Mouse (Mus musculus): ENCODE data around the gene Cers6.

Cers6 gene

DNA sequence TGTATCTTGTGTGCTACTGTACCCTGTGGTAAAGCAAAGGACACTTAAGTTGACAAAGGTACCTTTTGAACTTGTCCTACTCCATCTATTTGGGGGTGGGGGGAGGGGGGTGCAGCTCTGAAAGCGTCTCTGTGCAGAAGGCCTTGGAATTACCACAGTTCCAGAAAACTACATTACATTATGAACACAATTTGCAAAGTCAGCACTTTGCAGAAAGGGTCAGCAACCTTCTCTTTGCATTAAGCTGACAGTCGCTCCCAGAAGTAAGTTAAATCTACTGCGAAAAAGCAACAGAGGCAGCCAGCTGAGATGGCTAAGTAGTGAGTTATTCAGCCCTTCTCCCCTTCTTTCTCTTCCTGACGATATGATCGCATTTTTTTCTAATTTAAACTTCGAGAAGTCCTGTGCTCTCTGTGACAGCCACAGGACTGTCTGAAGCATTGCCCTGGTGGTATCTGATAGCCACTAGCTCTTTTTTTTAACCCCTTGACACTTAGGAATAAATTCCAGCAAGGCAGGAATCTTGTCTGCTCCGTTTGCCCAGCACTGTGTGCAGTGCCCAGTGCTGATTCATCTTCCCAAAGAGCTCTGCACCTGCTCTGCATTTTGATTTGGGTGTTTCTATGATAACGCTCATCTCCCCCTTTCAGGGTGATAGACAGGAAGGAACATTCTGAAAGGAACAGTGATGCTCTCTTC, 221.4 kb downstream of the Cers6 start:
- DNase-seq = no peak

DNA sequence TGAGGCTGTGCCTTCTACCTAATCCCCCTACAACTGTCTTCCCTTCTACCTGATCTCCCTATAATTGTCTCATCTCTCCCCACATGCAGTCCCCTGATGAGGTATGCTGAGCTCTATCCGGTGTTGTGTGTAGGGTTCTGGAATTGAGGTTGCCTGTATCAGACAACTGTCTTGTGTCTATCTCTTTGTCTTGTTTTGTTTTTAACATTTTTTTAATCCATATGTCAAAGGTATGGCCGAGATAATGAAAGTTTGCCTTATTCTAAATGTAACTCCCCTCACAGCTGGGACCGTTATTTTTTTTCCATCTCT, 221.9 kb downstream of the Cers6 start:
- DNase-seq = no peak

DNA sequence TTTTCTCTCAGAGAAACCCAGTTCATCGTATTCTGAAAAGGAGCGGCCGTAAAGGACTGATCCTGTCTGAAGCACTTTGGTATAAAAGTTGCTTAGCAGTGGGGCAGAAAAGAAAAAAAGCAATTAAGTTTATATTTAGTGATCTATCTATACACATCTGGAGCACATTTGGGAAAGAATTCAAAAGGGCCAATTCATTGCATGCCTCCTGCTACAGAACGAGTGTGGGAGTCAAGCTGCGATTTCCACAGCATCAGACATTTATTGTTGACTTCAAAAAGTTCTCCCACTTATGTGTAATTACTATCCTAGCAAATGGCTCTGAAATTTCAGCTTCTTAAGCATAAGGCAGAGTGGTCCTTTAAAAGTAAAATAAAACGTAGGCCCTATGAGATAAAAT, 223.2 kb downstream of the Cers6 start:
- DNase-seq = peak; percentile 28

DNA sequence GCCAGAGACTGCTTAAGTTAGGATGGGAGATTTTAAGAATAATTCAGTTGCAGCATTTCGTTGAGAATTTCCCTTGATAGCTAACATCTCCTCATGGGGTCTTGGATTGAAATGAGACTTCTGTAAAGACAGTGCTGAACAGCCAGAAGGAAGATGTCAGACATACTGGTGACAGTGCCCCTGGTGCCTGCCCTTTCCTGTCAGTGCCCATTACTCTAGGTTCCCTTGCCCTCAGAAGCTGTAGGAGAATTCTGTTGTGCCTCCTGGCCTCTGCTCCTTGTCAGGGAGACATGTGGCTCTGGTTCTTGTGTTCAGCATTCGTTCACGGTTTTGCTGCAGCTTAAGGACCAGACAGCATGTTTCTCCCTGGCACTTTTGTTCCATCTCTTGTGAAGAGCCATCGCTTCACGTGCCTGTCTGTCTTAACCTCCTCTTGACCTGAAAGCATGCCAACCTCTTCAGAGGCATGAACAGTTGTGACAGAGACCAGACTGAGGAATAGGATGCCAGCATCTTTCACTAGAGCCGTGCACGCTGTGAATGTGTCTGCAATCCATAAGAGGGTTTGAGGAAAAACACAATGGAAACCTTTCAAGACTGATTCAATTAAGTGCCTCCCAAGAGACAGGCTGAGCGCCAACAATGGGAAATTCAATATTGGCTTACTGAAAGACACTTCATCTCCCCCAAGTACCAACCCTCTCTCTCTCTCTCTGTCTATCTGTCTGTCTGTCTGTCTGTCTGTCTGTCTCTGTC, 225.4 kb downstream of the Cers6 start:
- no peak for DNase-seq

DNA sequence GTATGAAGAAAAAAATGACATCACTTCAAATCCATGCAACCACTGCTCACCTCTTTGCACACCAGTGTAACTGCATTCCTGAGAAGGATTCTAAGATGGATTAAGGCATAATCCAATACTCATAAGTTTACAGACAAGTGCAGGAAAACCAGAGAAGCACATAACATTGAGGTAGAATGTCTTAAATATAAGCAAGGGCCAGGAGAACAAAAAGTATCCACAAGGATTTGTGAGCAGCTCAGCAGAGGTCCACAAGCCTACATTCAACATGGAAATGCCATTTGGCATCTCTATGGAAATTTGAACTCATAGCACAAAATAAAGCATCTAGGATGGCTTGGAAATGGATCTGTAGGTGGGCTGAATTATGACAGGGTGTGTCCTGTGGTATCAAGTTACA, 234.6 kb downstream of the Cers6 start:
- DNase-seq = no peak

DNA sequence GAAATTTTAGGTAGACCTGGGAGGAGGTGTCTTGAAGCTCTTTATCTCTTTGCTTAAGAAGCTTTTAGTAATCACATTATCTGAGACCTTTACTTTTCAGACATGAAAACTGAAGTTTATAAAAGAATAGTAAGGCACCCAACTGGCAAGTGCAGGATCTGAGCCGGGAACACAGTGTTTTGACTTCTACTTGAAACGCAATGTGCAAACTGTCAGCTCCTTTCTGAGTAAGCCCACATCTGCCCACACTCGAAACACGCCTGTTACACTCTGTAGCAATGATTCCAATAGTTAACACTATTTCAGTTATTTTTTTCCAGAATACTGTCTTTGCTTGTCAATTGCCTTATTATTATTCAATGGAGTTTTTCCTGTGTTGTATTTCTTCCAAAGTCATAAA, 235.6 kb downstream of the Cers6 start:
- DNase-seq = peak; percentile 59

DNA sequence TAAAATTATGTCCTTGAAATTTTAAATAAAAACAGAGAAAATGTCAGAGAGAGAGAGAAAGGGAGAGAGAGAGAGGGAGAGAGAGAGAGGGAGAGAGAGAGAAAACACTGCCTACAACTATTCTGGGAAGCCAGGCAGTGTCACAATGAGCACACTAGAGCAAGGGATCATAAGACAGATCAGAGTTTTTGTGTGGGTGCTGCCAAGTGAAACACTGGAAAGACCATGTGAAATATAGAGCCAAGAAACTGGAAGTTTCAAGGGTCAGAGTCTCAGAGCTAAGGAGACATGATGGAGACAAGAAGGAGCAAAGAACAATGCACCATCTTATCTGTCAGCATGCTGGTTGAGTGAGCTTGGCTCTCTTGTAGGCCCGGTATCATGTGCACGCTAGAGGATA, 236.3 kb downstream of the Cers6 start:
- no peak for DNase-seq

DNA sequence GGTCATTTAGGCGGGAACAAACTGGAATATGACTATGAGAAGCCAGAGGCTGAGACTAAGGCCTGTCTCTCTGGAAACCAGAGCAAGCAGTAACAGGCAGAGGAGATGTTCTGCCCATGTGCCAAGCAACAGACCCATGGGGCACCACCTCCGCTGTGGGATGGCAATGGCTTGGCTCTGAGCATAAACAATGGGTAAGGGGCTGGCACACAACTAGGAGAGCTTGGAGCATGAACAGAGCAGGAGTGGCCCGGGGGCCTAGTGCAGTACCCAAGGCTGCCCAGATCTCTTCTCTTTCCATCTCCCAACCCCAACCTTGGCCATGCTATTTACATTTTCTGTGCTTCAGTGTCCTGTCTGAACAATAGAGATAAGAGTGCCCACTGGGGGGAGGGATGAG, 237.5 kb downstream of the Cers6 start:
- no peak for DNase-seq

DNA sequence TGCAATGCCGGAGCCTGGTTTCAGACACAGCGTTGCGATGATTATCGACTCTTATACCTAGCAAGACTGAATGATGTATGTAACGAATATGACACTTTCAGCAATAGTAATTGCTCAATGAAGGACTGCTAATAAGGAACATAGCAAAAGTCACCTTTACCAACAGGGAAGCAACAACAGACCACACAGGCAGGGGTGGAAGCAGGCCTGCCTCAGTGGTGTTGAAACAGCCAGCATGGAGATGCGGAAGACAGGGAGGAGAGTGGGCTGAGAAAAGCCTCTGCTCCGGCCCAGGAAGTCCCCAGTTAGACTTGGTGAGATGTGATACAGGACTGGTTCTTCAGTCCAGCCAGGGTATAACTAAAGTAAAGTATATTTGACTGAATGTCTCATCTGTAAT, 237.9 kb downstream of the Cers6 start:
- no peak for DNase-seq

DNA sequence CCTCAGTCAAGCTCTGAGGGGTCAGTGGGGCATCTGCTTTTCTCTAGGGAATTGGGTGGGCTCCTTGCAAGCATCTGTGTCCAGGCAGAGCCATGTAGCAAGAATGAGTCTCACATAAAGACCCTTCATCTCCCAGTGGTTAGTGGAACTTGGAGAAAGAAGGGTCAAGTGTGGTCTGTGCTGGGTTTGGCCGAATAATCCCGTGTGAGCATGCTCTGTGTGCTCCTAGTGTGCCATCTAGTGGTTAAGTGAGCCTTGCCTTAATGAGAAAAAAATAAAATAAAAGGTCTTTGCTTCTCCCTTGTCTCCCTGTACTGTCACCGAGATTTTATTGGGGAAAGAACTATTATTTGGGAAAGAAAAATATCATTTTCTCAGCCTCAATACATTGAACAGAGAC, 239.5 kb downstream of the Cers6 start:
- DNase-seq = no peak

DNA sequence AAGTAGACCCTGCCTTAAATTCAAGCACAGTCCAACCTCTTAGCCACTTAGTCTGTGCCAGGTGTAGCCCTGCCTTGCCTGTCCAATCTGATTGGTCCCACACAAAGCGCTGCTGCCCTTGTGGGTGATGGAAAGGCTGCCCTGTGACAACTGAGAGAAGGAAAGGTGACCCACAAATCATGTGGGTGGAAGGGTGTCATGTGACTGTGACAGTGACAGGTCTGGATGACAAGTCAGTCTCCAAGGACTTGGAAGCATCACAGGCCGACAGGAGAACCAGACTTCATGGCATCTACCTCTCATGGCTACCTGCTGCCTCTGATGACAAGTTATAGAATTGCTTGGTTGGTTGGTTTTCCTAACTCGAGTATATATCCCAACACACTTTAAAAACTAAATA, 242.3 kb downstream of the Cers6 start:
- DNase-seq = no peak

DNA sequence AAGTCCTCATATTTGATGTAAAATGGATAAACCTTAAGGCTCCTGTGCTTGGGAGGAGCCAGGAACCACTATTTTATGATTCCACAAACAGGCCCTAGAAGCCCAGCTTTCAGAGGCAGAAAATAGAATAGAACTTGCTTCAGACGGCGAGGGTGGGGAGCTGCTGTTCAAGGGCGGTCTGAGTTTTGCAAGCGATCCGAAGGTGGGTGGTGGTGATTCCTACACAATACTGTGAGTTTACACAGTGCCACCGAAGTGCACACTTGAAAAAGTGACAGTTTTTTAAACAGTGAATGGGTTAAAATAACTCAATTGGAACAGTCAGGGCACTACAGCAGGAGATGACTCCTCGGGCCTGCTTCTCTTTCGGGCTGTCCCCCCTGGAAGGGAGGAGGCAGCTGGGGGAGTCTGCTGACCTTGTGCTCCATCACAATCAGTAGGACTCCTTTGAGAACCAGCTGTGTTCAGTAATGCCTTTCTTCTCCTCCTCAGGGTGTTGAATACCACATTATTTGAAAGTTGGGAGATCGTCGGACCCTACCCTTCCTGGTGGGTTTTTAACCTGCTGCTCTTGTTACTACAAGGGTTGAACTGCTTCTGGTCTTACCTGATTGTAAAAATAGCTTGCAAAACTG, 243.4 kb downstream of the Cers6 start:
- peak; percentile 60 for DNase-seq

DNA sequence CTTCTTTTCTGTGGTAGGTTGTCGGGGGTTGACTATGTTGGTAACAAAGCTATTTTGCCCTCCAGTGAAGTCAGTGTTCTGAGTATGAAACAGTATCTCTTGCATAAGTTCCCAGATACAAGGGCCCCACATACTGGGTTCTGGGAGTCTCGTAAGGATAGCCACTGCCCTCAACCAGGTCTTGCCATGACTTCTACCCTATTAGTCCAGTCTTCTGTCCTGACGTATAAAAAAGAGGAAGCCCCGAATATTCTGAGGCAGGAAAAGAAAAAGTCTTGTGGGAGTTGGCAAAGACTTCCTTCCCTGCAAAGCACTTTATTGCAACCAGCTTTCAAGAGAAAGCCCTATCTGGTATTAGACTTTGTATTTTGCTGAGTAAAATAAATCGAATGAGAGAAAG, 248.0 kb downstream of the Cers6 start:
- DNase-seq = no peak

DNA sequence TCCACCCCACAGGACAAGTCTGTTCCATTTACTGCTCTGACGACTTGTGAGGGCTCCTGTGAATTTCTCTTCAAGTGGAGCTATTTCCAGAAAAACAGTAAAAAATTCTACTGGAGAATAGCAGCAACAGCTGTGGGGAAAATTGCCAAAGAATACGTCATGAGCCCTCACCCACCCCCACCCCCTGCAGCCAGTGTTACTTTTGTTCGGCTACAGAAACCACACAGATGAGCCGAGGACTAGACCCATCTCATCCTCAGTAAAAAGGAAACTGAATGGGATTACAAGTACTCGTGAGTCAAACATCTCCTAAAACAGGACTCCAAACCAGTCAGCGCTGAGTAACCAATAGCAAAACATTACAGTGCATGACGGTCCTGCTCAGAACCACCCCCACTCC, 248.5 kb downstream of the Cers6 start:
- DNase-seq = peak; percentile 24

DNA sequence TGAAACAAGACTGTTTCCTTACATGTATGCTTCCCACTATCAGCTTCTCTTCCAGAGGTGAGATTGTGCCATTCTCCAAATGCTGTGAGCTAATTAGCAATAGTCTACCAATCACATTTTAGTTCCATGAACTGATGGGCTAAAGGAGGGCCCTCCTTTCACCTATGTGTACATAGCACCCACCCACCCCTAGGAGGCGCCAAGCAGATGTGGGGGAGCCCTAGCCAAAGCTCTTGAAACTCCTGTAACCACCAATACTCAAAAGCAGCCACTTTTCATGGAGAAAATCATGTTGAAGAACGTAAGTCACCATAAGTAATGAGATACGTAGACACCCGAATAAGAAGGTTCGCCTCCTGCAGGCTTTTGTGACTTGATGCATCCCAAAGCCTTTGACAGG, 251.4 kb downstream of the Cers6 start:
- DNase-seq = no peak

DNA sequence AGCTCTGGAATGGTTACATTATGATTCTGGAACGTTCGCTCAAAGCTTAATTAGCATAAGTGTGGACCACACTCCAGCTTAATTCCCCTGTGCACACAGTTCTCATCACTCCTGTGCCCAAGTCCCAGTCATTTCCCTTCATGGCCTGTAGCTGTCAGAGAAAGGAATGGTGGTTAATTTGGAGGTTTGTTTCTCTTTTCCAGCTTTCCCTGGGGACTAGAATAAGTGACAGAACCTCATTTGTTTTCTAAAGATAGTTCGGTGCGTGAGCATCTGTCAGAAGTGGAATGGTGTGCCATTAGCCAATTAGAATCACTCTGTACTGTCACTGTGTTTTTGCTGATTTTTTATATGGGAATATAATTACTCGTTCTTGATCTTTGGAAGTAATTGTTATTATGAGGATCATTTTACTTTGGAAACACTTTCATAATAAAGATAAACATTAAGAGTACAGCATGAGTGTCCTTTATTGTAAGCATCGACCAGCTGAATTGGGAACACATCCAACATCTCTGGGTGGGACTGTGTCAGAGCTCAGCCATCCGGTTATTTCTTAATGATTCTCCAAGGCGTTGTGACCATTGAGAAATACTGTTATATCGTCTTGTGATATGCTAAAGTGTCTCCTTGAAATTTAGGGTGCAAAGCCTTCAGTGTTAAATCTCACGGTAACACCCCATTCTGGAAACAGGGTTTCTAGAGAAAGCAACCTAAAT, 252.7 kb downstream of the Cers6 start:
- no peak for DNase-seq

DNA sequence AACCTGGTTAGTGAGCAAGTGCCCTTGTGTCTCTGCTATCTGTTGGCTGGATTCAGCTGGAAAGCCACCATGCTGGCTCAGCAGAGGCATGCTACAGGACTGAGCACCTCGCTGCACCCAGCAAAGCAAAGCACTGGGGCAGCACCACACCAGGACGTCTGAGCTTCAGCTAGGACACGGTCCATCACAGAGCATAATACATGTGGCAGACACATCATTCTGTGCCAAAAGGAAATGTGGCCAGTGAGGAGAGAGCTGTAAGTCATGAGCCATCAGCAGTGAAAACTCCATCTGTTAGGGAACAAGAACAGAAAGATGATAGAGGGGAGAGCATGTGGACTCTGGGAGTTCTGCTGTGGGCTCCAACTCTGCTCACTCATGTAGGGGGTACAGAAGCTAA, 254.7 kb downstream of the Cers6 start:
- no peak for DNase-seq

DNA sequence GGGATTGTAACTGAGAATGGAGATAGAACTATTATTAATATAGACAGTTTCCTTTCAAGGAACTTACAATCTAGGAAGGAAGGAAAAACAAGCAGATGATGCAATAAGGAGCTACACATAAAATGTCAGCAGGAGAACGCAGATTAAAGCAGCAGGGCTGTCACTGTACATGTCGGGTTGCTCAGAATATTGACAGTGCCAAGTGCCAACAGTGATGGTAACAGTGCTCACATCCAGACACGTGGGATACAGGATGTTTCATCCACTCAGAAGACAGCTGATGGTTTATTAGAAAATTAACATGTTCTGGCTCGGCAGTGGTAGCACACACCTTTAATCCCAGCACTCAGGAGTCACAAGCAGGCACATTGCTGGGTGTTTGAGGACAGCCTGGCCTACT, 255.5 kb downstream of the Cers6 start:
- DNase-seq = no peak

DNA sequence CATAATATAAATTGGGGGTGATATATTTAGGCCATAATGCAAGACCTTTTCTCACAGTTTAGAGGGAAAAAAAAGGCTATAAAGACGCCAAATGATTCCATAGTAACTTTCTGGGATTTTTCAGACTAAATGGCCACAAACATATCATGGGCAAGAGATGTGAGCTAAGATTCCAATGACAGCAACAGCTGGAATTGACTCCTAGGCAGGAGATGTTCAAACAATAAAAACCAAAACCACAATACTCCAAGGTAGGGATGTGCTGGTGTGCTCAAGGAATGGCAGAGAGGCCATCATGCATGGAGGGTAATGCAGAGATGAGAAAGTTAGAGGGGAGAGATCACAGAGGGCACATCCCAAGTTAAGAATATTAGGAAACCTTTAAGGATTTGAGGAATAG, 257.8 kb downstream of the Cers6 start:
- no peak for DNase-seq

DNA sequence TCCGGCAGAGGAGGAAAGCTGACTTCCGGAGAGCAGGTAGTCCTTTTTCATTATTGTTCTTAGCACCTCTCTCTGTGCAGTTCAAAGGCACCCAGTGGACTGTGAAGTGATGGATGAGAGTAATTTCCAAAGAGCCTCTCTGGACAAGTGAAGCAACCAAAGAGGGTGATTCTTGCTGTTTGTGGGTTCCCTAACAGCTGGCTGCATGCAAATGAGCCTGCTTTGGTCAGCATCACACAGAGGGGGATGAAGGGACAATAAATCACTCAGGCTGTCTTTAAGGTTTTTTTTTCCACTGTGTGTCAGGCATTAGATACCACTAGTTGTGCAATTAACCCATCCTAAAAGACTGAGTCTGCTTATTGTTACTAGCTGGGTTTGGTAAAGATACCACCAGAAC, 258.5 kb downstream of the Cers6 start:
- no peak for DNase-seq

DNA sequence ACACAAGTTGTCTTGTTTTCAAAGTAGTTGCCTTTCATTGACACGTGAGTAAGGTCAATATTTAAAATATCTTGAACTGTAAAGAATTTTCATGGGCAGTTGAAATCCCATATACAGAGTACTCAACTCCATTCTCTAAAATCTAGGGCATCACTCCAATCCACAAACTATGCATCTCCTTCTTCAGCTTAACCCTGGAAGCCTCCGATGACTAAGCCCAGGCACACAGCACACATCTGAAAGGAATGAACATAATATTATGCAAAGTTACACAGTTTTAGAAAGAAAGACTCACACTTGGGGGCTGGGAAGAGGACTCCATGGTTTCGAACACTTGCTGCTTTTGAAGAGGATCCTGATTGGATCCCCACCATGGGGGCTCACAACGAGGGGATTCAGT, 260.4 kb downstream of the Cers6 start:
- no peak for DNase-seq

DNA sequence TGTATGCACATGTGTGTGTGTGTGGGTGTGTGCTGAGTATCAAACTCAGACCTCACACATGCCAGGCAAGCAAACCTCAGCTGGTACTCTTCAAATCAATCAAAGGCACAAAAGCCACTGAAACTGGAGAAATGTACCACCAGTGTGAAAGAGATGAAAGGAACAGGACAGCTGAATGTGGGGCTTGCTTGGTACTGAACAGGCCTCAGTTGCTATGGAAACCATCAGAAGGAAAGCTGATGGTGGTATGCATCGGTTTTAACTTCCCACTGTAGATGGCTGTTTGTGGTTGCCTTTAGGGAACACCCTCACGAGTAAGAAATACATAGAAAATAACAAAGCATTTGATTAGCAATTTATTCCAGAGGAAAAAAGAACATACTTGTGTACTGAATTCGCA, 264.2 kb downstream of the Cers6 start:
- no peak for DNase-seq

DNA sequence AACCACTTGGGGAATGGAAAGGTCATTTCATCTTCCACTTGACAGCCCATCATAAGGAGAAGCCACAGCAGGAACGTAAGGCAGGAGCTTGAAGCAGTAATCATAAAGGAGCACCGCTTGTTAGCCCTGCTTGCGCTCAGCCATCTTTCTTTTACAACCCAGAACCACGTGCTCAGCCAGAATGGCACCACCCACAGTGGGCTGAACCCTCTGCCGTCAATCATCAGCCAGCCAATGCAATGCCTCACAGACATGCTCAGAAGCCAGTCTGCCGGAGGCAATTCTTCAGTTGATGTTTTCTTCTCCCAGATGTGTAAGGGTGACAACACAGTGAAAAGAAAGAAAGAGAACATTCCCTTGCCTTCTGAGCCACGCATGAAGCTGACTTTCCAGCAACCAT, 267.1 kb downstream of the Cers6 start:
- no peak for DNase-seq

DNA sequence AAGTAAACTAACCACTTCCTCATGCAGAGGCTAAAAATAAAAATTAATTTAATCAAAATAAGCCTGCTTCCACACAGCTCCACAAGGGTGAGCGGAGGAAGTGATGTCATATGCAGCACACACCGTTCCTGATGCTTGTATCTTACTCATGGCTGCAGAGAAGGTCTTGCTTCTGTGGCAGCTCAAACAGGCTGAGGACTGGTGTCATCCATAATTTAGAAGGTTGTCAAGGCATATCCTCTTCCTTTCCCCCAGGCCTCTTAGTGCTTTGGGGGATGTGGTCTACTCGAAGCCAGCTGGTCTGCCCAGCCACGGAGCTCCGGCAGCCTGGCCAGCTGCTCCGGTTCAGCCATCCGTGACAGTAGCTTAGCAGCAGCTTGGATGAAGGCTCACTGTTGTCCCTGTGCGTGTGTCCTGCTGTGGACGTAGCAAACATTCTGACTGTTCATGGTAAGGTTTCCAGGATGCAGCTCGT, 267.7 kb downstream of the Cers6 start:
- no peak for DNase-seq
